Mouse (Mus musculus) Patski (cell line): ENCODE data around the gene Acsf3. TPM values are rescaled to one million over a fixed set of nuclear protein-coding genes. Genes with fewer than 3 reads are reported as not detected.

ENCODE experiments used
- ATAC-seq: fragments of 100-300 bp; one replicate; pipeline ENCODE4 v1.8.0; 2021
- CTCF ChIA-PET: fragments of 350-600 bp; sonication (Branson Sonifier 250); formaldehyde crosslinking; loops from one replicate; lab custom pipeline; 2022; ENCODE audit warnings: inconsistent platforms; lab: Charles Lee
- POLR2A ChIA-PET: fragments of 350-600 bp; sonication (Branson Sonifier 250); formaldehyde crosslinking; loops from one replicate; lab custom pipeline; 2022; ENCODE audit warnings: antibody characterized with exemption, inconsistent platforms; lab: Charles Lee
- DNase-seq: peaks from one replicate; pipeline ENCODE4 v3.0.0-alpha.2; 2011; ENCODE audit warnings: low read depth, low spot score
- H3K27me3 ChIP-seq: fragments of 371-371 bp; one replicate; pipeline ENCODE4 v1.5.1; 2021
- CTCF ChIP-seq: fragments of 100-300 bp; IDR thresholded peaks from one replicate; pipeline ENCODE4 v1.5.1; 2021
- in situ Hi-C: fragments of 300-500 bp; cut with MboI; formaldehyde crosslinking; loops from 3 replicates; pipeline ENCODE4 v1.11.1; 2018; ENCODE audit warnings: low pct_unique_long_range_greater_than_20kb, mixed read lengths
- polyA plus RNA-seq: library from polyadenylated mRNA; unstranded; gene quantifications from one replicate; pipeline ENCODE4 v1.2.3, GENCODE M21; 2021

The Acsf3 gene
- polyA plus RNA-seq = 25.5 TPM

DNA sequence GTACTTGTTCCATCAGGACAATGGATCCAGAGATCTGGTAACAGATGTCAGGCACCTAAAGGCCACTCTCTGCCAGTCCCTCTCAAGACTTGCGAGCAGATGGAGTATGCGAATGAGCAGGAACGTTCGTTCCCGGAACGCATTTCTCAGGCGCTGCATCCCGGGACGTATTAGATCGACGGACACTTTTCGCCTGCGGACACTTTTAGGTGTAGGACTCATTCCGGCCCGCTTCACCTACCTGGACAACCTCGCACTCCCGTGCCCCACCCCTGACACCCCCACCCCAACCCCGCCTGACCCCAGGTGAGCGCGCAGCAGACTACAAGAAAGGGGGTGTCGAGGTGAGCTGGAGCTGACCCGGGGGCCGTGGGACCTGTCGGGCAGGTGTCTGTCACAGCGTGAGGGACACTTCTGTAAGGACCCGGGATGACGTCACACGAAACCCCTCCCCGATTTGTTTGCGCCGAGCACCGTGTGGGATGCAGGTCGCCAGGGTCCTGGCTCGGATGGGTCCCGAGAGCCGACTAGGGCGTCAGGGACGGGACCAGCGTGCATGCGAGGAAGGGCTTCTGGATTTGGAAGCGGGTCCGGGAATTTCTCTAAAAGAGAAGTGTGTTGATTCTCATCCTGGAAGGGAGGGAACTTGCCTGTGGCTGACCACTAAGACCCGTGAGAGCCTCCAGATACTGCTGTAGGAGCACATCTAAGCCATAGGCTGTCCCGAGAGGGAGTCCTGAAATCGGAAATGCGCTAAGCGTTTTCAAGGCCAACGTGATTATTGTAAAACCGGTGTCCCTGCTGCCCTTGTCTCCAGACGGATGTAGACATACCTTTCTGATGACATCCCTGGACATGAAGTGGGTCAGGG lies at the start of gene Acsf3:
TSS of gene Acsf3 (plus strand) at position 202 of the 871 bp plus-strand sequence.
- ATAC-seq = peak; percentile 9
- peak; percentile 28 for DNase-seq
- ChIA-PET CTCF (no interaction called here), POLR2A (interaction anchor here (1.2 kb wide), 2 partner anchors 12 to 15 kb away, joined by 3 read pairs; no protein-coding TSS in a partner anchor)
- in situ Hi-C loops = no loop called here
- TF ChIP-seq CTCF = no peak
- H3K27me3 ChIP-seq = peaks cover 27% of the 10 kb centered on the region

DNA sequence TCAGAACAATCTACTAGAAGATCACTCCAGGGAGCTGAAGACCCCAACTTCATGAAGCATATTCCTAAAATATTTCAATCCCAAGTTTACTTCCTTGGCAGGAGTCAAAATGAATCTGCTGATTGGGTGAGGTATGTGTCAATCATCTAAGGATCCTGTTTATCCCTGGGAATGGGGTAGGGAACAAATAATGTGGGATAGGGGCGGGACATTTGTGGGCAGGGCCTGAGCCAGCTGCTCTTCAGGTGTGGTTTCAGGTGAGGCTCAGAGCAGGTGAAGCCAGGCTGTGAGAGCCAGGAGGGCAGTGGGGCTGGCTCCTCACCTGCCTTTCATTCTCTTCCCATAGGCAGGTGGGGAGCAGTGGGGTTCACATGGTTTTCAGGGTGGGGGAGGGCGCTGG lies 48.5 kb upstream of the Acsf3 start:
- H3K27me3 ChIP-seq = peaks cover 59% of the 10 kb centered on the region
- in situ Hi-C loops = no loop called here
- ATAC-seq (no peak), DNase-seq (no peak)
- TF ChIP-seq CTCF = no peak
- POLR2A ChIA-PET = no interaction called here
- CTCF ChIA-PET = no interaction called here

DNA sequence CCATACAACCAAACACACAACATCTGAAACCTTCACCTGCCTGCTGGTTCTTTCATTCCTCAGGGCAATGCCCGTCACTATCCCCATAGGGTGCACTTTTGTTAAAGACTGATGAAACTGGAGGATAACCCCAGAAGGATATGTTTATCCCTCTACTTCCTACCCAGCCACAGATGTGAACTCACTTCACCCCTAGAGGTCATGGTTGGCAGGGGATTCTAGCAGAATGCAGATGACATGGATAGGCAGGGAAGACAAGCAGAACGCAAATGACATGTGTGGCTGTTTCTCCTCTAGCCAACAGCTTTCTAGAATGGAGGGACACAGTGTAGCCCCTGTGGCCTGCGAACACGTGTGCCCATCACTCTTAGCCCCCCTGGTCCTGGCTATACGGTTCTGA lies 47.9 kb upstream of the Acsf3 start:
- CTCF ChIA-PET = no interaction called here
- in situ Hi-C loops = no loop called here
- ATAC-seq (no peak), DNase-seq (no peak)
- no peak for TF ChIP-seq CTCF
- H3K27me3 ChIP-seq = peaks cover 59% of the 10 kb centered on the region
- POLR2A ChIA-PET = no interaction called here

DNA sequence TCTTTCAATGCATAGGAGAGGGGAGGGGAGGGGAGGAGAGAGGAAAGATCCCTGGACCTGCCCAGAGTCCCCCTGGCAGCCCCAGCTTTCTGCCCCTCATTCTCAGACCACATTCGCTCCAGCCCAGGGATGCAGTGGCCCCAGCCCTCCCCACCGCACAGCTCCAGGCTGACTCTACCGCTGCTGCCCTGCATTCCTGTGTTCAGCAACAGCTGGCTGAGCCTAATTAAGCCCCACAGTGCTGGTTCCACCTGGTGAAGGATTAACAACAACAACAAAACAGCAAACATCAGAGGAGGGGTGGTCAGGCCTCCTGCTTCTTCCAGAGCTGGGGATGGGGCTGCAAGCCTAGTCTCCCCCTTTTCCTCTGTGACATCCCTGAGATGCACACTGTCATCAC lies 46.7 kb upstream of the Acsf3 start:
- DNase-seq (no peak), ATAC-seq (no peak)
- peaks cover 53% of the 10 kb centered on the region for H3K27me3 ChIP-seq
- in situ Hi-C loops = no loop called here
- POLR2A ChIA-PET = no interaction called here
- CTCF ChIA-PET = no interaction called here
- TF ChIP-seq CTCF = no peak

DNA sequence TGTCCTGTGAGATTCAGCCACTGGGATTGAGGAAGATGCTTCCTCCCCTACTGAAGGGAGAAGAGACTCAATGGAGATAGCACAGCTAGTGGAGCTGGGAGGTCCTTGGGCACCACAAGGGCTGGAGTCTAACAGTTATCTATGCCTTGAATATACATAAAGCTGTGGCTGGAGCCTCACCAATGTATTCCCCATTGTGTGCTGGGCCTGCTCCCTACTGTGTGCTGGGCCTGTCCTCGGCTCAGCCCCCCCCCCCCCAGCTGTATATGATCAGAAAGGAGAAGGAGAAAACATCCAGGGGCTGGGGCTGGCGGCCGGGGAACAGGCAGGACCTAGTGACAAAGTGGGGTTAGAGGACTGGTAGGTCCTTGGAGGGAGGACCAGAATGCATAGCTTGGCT lies 40.2 kb upstream of the Acsf3 start:
- peaks cover 41% of the 10 kb centered on the region for H3K27me3 ChIP-seq
- ChIA-PET CTCF (no interaction called here), POLR2A (no interaction called here)
- ATAC-seq (no peak), DNase-seq (no peak)
- no peak for TF ChIP-seq CTCF
- in situ Hi-C loops = no loop called here

DNA sequence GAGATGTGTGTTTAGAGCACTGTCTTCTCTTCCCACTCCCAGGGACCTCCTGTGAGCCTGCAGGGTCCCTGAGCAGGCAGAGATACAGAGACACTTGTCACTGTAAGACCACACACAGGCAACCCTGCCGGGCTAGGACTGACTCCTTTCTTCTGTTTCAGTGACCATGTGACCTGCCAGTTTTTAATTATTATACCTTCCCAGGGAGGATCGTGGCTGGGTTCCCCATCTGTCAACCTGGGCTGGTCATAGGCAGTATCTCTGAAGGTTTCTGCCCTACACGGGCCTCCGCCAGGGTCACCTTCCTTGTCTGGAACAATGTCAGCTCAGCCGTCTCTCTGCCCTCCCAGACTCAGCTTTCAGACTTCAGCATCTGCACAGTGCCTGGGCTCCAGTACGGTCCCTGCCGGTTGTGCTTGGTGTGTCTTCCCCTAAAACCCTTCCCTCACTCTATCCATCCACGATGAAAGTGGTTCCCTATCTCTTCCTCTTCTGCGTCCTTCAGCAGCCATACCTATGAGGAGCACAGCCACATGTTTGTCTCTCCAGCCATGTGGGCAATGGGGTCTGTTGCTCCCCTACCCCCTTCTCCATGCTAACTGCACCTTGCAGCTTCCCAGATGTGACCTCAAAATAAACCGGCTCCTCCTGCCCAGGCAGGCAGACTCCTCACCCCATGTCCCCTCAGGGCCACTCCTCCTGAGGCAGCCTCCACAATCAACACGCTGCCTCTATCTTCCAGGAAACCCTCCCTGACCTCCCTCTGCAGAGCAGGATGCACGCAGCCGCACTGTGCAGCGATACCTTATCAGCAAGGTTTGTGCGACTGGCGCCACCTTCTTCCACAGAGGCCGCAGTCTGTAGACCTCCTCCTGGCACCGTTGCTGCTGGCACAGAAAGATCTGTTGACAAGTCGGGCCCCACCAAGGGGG lies 39.5 kb upstream of the Acsf3 start:
- in situ Hi-C loops = no loop called here
- no peak for DNase-seq
- no peak for TF ChIP-seq CTCF
- ATAC-seq = no peak
- POLR2A ChIA-PET = no interaction called here
- H3K27me3 ChIP-seq = peaks cover 41% of the 10 kb centered on the region
- CTCF ChIA-PET = no interaction called here

DNA sequence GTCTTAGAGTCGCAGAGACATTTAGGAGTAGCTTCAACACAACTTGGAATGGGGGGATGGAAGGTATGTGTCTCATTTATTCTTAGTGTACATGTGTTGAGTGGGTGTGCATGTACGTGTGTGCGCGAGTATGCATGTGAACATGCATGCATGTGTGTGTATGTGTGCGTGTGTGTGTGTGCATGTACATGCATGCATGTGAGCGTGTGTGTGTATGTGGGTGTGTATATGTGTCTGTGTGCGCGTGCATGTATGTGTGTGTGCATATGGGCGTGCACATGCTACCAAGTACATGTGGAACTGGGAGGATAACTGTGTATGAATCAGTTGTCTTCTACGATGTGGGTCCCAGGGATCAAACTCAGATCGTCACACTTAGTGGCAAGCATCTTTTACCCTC lies 38.7 kb upstream of the Acsf3 start:
- H3K27me3 ChIP-seq = peaks cover 45% of the 10 kb centered on the region
- in situ Hi-C loops = no loop called here
- DNase-seq (no peak), ATAC-seq (no peak)
- ChIA-PET POLR2A (no interaction called here), CTCF (no interaction called here)
- TF ChIP-seq CTCF = no peak

DNA sequence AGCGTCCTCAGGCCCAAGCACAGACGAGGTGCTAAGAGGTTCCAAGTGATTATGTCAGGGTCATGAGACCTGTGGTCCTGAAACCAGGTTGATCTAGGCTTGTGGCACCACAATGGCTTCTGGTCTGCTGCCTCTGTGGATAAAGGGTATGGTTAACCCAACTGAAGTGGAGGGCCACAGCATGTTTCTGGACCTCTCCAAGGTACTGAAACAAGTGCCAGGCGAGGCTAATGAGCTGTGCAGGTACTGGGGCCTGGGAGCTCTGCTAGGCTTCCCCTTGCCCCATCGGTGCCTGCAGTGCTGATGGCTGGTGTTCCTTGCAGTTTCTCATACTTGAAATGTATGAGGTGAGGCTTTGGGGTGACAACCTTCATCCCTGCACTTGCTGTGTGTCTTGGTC lies 38.2 kb upstream of the Acsf3 start:
- H3K27me3 ChIP-seq = peaks cover 46% of the 10 kb centered on the region
- ChIA-PET CTCF (no interaction called here), POLR2A (no interaction called here)
- in situ Hi-C loops = no loop called here
- ATAC-seq (no peak), DNase-seq (no peak)
- TF ChIP-seq CTCF = no peak

DNA sequence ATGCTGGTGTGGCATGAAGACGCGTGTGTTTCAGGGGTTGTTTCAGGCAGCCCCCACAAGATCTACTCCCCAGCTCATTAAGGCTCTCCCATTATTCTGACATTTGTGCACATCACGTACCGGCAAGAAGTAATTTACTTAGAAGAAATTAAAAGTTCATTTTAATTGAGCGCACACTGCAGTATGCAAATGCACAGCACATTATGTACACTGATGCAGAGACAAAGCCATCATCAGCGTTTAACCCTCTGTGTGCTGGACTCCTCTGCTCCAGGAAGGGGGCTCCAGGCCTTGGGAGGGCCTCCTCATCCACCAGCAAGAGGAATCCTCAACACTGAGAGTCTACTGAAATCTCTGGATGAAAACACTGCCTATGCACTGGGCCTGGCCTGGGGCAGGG lies 37.4 kb upstream of the Acsf3 start:
- ATAC-seq (no peak), DNase-seq (no peak)
- in situ Hi-C loops = no loop called here
- ChIA-PET CTCF (no interaction called here), POLR2A (no interaction called here)
- H3K27me3 ChIP-seq = peaks cover 49% of the 10 kb centered on the region
- no peak for TF ChIP-seq CTCF

DNA sequence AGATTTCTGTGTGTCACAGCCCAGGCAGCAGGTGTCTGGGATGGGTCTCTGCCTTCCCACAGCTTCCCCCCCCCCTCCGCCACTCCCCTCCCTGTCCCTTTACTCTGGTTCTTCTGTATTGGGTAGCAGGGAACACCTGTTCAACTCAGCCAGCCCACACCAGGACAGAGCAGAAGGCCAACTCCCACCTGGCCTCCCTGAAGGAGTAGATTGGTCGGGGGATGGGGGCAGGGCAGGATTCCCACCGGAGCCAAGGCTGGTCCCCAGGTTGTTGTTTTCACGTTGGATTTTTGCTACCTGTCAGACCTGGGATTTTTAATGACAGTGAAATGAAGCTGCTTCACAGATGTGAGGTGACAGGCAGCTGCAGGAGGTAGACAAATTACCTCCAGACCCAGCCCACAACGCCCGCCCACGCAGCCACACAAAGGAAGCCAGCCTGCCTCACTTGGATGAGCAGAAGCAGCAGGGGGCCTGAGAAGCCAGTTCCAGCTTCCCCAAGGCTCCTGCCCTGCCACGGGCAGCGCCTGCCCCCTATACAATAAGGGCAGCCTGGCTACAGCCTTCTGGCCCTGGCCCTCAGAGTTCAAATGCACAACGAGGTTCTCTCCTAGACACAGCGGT lies 36.1 kb upstream of the Acsf3 start:
- in situ Hi-C loops = no loop called here
- peaks cover 51% of the 10 kb centered on the region for H3K27me3 ChIP-seq
- no peak for ATAC-seq
- DNase-seq = no peak
- ChIA-PET POLR2A (no interaction called here), CTCF (no interaction called here)
- TF ChIP-seq CTCF = no peak
